ENCODE assay signal across 8 mouse cellular contexts in genomic region chr7:3264390-3265022, GRCm38 (mm10). TPM values are rescaled to one million over a fixed set of nuclear protein-coding genes. Genes with fewer than 3 reads are reported as not detected.
DNase-seq lines count a peak whose midpoint lies in the region; ATAC-seq and TF ChIP-seq lines count a peak whose summit lies in the region.

No protein-coding gene starts in this region.

- no peak overlapping the region for H3K9ac ChIP-seq in heart, embryonic 15.5 days
- H3K9ac ChIP-seq in intestine, postnatal 0 days (ENCODE audit: low read depth, low read length), result no peak overlapping the region
- no peak overlapping the region for H3K9ac ChIP-seq in neural tube, embryonic 13.5 days

- 0 out of 2 replicates have a peak, but pooled peaks cover 3% of the 10 kb centered on the region for H3K27me3 ChIP-seq in heart, embryonic 15.5 days
- no peaks in the 10 kb centered on the region for H3K27me3 ChIP-seq in intestine, postnatal 0 days (replicated peaks; ENCODE audit: control insufficient read depth, insufficient read depth, low read length)
- peaks cover 10% of the 10 kb centered on the region; the same call in 1 of the 2 replicates for H3K27me3 ChIP-seq in neural tube, embryonic 13.5 days

- no peak for DNase-seq in heart, adult 9 months (ENCODE audit: low spot score in 2 of 2)
- no peak for DNase-seq in layer of hippocampus, adult 9-10 months (ENCODE audit: low spot score)
- no peak for DNase-seq in spleen, postnatal 14 days (ENCODE audit: low spot score in 2 of 2)
- no peak for DNase-seq in embryo, embryonic 10.5 days (ENCODE audit: low spot score)

- ATAC-seq in heart, embryonic 15.5 days (replicated peaks; ENCODE audit: insufficient number of reproducible peaks, insufficient read depth, low FRiP score, low read depth), result peak; percentile 67; the same call in 1 of the 2 replicates
- ATAC-seq in common myeloid progenitor, adult 5-6 weeks (replicated peaks; ENCODE audit: low read depth, poor library complexity, severe bottlenecking), result 0 out of 2 replicates have a peak, but pooled peaks have one; percentile 22
- no peak for ATAC-seq in intestine, postnatal 0 days
- ATAC-seq in neural tube, embryonic 13.5 days (ENCODE audit: low read depth), result no peak

- H3K9me3 ChIP-seq in heart, embryonic 15.5 days (replicated peaks), result no peaks in the 10 kb centered on the region
- no peaks in the 10 kb centered on the region for H3K9me3 ChIP-seq in intestine, postnatal 0 days (ENCODE audit: control insufficient read depth)
- H3K9me3 ChIP-seq in neural tube, embryonic 13.5 days, result no peaks in the 10 kb centered on the region

- 22% methylated on average over 22 of the region's 22 CpGs for WGBS in heart, embryonic 15.5 days
- whole genome bisulfite sequencing in intestine, postnatal 0 days, result 28% methylated on average over 22 of the region's 22 CpGs
- 42% methylated on average over 22 of the region's 22 CpGs for WGBS in neural tube, embryonic 13.5 days

- H3K4me2 ChIP-seq in heart, embryonic 15.5 days, result peak overlapping the region; percentile 64
- H3K4me2 ChIP-seq in intestine, postnatal 0 days (replicated peaks; ENCODE audit: low read depth), result peak overlapping the region; percentile 30; the same call in 1 of the 2 replicates
- peak overlapping the region; percentile 24; the same call in 1 of the 2 replicates for H3K4me2 ChIP-seq in neural tube, embryonic 13.5 days

- TF ChIP-seq CTCF in intestine, postnatal 0 days (IDR thresholded peaks at IDR 0.05; ENCODE audit: low read depth), result peak; percentile 46; the same call in 1 of the 2 replicates

- peak overlapping the region; percentile 27 for H3K4me3 ChIP-seq in heart, embryonic 15.5 days
- H3K4me3 ChIP-seq in intestine, postnatal 0 days (ENCODE audit: low read depth, low read length), result no peak overlapping the region
- no peak overlapping the region for H3K4me3 ChIP-seq in neural tube, embryonic 13.5 days

- H3K27ac ChIP-seq in heart, embryonic 15.5 days, result no peak overlapping the region
- H3K27ac ChIP-seq in intestine, postnatal 0 days (ENCODE audit: low read depth, low read length), result no peak overlapping the region
- H3K27ac ChIP-seq in neural tube, embryonic 13.5 days (replicated peaks), result no peak overlapping the region

- H3K36me3 ChIP-seq in heart, embryonic 15.5 days, result no peaks in the 10 kb centered on the region
- no peaks in the 10 kb centered on the region for H3K36me3 ChIP-seq in intestine, postnatal 0 days (ENCODE audit: control insufficient read depth, insufficient read depth)
- H3K36me3 ChIP-seq in neural tube, embryonic 13.5 days, result no peaks in the 10 kb centered on the region

- H3K4me1 ChIP-seq in heart, embryonic 15.5 days (replicated peaks), result peaks cover 7% of the 10 kb centered on the region
- H3K4me1 ChIP-seq in intestine, postnatal 0 days (replicated peaks; ENCODE audit: control insufficient read depth, insufficient read depth, low read length), result no peaks in the 10 kb centered on the region
- no peaks in the 10 kb centered on the region for H3K4me1 ChIP-seq in neural tube, embryonic 13.5 days (replicated peaks)

RNA-seq across cellular contexts. Expression of gene Nlrp12, which starts 15.0 kb away (rescaled TPM):
- not detected in 2 replicates for polyA plus RNA-seq in heart, embryonic 15.5 days (2015; fragmentation: Nextera tagmentation; extraction: Ambion mirVana)
- 0.23 TPM in 1 of 2 replicates, not detected in the other for total RNA-seq in common myeloid progenitor, adult 5-6 weeks (2017)
- polyA plus RNA-seq in intestine, postnatal 0 days (2015; fragmentation: Nextera tagmentation; extraction: Ambion mirVana), result not detected in 2 replicates
- not detected in 2 replicates for polyA plus RNA-seq in neural tube, embryonic 13.5 days (2015; fragmentation: Nextera tagmentation; extraction: Ambion mirVana)

RNA-seq across cellular contexts. Expression of gene Myadm, which starts 24.4 kb away (rescaled TPM):
- 182 and 204 TPM in 2 replicates for polyA plus RNA-seq in heart, embryonic 15.5 days (2015; fragmentation: Nextera tagmentation; extraction: Ambion mirVana)
- total RNA-seq in common myeloid progenitor, adult 5-6 weeks (2017), result 3.9 and 4.1 TPM in 2 replicates
- polyA plus RNA-seq in intestine, postnatal 0 days (2015; fragmentation: Nextera tagmentation; extraction: Ambion mirVana), result 71.3 and 75.3 TPM in 2 replicates
- 40.4 and 46.4 TPM in 2 replicates for polyA plus RNA-seq in neural tube, embryonic 13.5 days (2015; fragmentation: Nextera tagmentation; extraction: Ambion mirVana)

RNA-seq across cellular contexts. Expression of gene Prkcg, which starts 24.5 kb away (rescaled TPM):
- polyA plus RNA-seq in heart, embryonic 15.5 days (2015; fragmentation: Nextera tagmentation; extraction: Ambion mirVana), result 0.25 and 0.30 TPM in 2 replicates
- not detected in 2 replicates for total RNA-seq in common myeloid progenitor, adult 5-6 weeks (2017)
- polyA plus RNA-seq in intestine, postnatal 0 days (2015; fragmentation: Nextera tagmentation; extraction: Ambion mirVana), result 0.10 and 0.57 TPM in 2 replicates
- 0.64 and 0.76 TPM in 2 replicates for polyA plus RNA-seq in neural tube, embryonic 13.5 days (2015; fragmentation: Nextera tagmentation; extraction: Ambion mirVana)

Comparison
In these comparisons a context has a peak if more than half of its experiments do, and no peak if none do; other contexts are left out.
1. ATAC-seq: peak in heart, embryonic 15.5 days (single experiment) and common myeloid progenitor, adult 5-6 weeks (single experiment); none in intestine, postnatal 0 days (single experiment) and neural tube, embryonic 13.5 days (single experiment).
2. Peak in every context shown above with its lines, with median percentiles within 50 percentile points of each other: H3K4me2 ChIP-seq.